ENCODE assay signal across 15 mouse cellular contexts in the genomic region with DNA sequence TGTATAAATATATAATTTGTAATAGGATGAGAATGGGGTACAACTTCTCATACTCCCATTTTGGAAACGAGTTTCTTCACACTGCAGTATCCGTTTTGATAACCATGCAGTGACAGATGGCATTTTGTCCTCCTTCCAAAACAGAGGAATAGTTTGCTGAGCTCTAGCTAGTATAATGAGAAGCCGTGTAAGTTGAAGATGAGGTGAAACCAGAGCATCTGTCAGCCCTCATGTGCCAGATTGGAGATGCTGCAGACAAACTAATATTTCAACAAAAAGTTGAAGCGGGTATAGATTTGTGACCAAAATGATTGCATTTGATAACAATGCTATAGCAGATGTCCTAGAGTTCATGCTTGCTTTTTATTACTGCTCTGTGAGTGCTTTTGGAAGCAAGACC.
DNase-seq lines count a peak whose midpoint lies in the region; ATAC-seq lines count a peak whose summit lies in the region.
"Had no signal": no experiment of that assay in that cellular context is flagged by ENCODE, and none has a peak within 500 bp of the region (broad histone marks: within the 10 kb centered on the region; RNA-seq: fewer than 3 reads in every experiment).

No protein-coding gene starts in this region.

- peak; percentile 62 for ATAC-seq in frontal cortex, adult (ENCODE audit: low TSS enrichment)
- ATAC-seq: CD4-positive, CD25-positive, alpha-beta regulatory T cell, adult 4 months; lung, postnatal 0 days; midbrain, embryonic 15.5 days had no signal

- DNase-seq in cerebellum, adult 9-10 months = peak; percentile 32
- no peak for DNase-seq in cerebellum, adult 11-12 months
- DNase-seq in frontal cortex, postnatal 10 days (ENCODE audit: low spot score in 2 of 2) = no peak
- DNase-seq in right cerebral cortex, postnatal 10 days (ENCODE audit: low spot score in 2 of 2) = peak; percentile 19 to 30
- DNase-seq in right cerebral cortex, postnatal 14 days = no peak
- DNase-seq in adrenal gland, postnatal 10 days = no peak
- no peak for DNase-seq in gastrocnemius, postnatal 36 days
- DNase-seq: gastrocnemius, postnatal 25 days; heart, postnatal 10 days; kidney, adult 11 months; thymus, postnatal 36 days had no signal

- intact Hi-C loops in gastrocnemius, postnatal 36 days (cut with DNase I) = no loop called here

Comparison
In these comparisons a context has a peak if more than half of its experiments do, and no peak if none do; other contexts are left out.
1. DNase-seq: peak in cerebellum, adult 9-10 months (single experiment) and right cerebral cortex, postnatal 10 days (2 of 2); none in cerebellum, adult 11-12 months (single experiment), frontal cortex, postnatal 10 days (0 of 2), right cerebral cortex, postnatal 14 days (single experiment), adrenal gland, postnatal 10 days (single experiment) and gastrocnemius, postnatal 36 days (0 of 2).